Mouse (Mus musculus) forebrain, embryonic 12.5 days (tissue): ENCODE measurements at regions not wholly inside any gene's neighbourhood (a gene's known extent, or its start where the extent isn't known, plus 50 kb on each side); places are given as distances from the start of the nearest gene placed in this dataset.

Experiments used
- ATAC-seq: fragments of 200-750 bp; cut with Nextera tagmentation; 2 replicates; pipeline ENCODE4 v1.8.0; 2017; ENCODE audit warnings: moderate TSS enrichment; ENCODE audit not compliant: low FRiP score
- H3K27ac ChIP-seq: fragments of 300-500 bp; sonication (generic); 2 replicates; pipeline ENCODE4 v1.5.1; 2016; ENCODE audit warnings: mild to moderate bottlenecking
- H3K27me3 ChIP-seq: fragments of 300-500 bp; sonication (generic); 2 replicates; pipeline ENCODE4 v1.6.1; 2016; ENCODE audit warnings: mild to moderate bottlenecking
- H3K36me3 ChIP-seq: fragments of 300-500 bp; sonication (generic); replicated peaks from 2 replicates; pipeline ENCODE4 v1.6.1; 2016; ENCODE audit warnings: mild to moderate bottlenecking
- H3K4me1 ChIP-seq: fragments of 300-500 bp; sonication (generic); 2 replicates; pipeline ENCODE4 v1.6.1; 2016
- H3K4me2 ChIP-seq: fragments of 300-500 bp; sonication (generic); 2 replicates; pipeline ENCODE4 v1.6.1; 2016; ENCODE audit warnings: mild to moderate bottlenecking, moderate library complexity
- H3K4me3 ChIP-seq: fragments of 300-500 bp; sonication (generic); replicated peaks from 2 replicates; pipeline ENCODE4 v1.5.1; 2016; ENCODE audit warnings: mild to moderate bottlenecking
- H3K9ac ChIP-seq: fragments of 300-500 bp; sonication (generic); 2 replicates; pipeline ENCODE4 v1.6.1; 2016; ENCODE audit warnings: mild to moderate bottlenecking
- H3K9me3 ChIP-seq: fragments of 300-500 bp; sonication (generic); 2 replicates; pipeline ENCODE4 v1.6.1; 2016
- WGBS: fragments of 180-500 bp; shearing (Covaris S2); methylation state at CpG from one replicate; pipeline ENCODE4 v1.1.7; 2016; 5-methylcytosine and 5-hydroxymethylcytosine counted together

GRCm38 (mm10) chr5:41563441-41563840 lies 144.5 kb downstream of the Rab28 start:
- Histone ChIP-seq H3K4me3 (no peak overlapping the region), H3K27ac (no peak overlapping the region), H3K9ac (no peak overlapping the region), H3K4me2 (no peak overlapping the region), H3K9me3 (no peaks in the 10 kb centered on the region), H3K36me3 (no peaks in the 10 kb centered on the region), H3K4me1 (no peaks in the 10 kb centered on the region), H3K27me3 (no peaks in the 10 kb centered on the region)
- no peak for ATAC-seq
- 90% methylated on average over 4 of the region's 4 CpGs for WGBS

- Histone ChIP-seq H3K36me3 (no peaks in the 10 kb centered on the region), H3K4me2 (no peak overlapping the region), H3K4me1 (no peaks in the 10 kb centered on the region), H3K9me3 (no peaks in the 10 kb centered on the region), H3K27ac (no peak overlapping the region), H3K9ac (no peak overlapping the region), H3K27me3 (no peaks in the 10 kb centered on the region), H3K4me3 (no peak overlapping the region)
- WGBS = 85% methylated on average over 1 of the region's 1 CpGs
- no peak for ATAC-seq
Measured at GRCm38 (mm10) chr5:41562299-41562698, 145.7 kb downstream of the Rab28 start.

GRCm38 (mm10) chr5:41556700-41557309 lies 151.2 kb downstream of the Rab28 start:
- Histone ChIP-seq H3K4me1 (no peaks in the 10 kb centered on the region), H3K36me3 (no peaks in the 10 kb centered on the region), H3K27me3 (no peaks in the 10 kb centered on the region), H3K4me2 (peak overlapping the region; percentile 25; the same call in 1 of the 2 replicates), H3K27ac (no peak overlapping the region), H3K4me3 (no peak overlapping the region), H3K9me3 (no peaks in the 10 kb centered on the region), H3K9ac (no peak overlapping the region)
- 53% methylated on average over 24 of the region's 24 CpGs for WGBS
- 0 out of 2 replicates have a peak, but pooled peaks have one; percentile 23 for ATAC-seq

- ATAC-seq = no peak
- Histone ChIP-seq H3K36me3 (no peaks in the 10 kb centered on the region), H3K27ac (no peak overlapping the region), H3K4me1 (no peaks in the 10 kb centered on the region), H3K9ac (no peak overlapping the region), H3K9me3 (no peaks in the 10 kb centered on the region), H3K4me2 (no peak overlapping the region), H3K27me3 (no peaks in the 10 kb centered on the region), H3K4me3 (no peak overlapping the region)
- 83% methylated on average over 3 of the region's 3 CpGs for WGBS
Measured at GRCm38 (mm10) chr5:41554312-41554711, 153.6 kb downstream of the Rab28 start.

GRCm38 (mm10) chr5:41550063-41550462 lies 157.9 kb downstream of the Rab28 start:
- no peaks in the 10 kb centered on the region for H3K36me3 ChIP-seq
- no peaks in the 10 kb centered on the region for H3K4me1 ChIP-seq
- 85% methylated on average over 2 of the region's 2 CpGs for WGBS
- no peaks in the 10 kb centered on the region for H3K27me3 ChIP-seq
- no peak for ATAC-seq
- H3K9ac ChIP-seq = no peak overlapping the region
- H3K4me3 ChIP-seq = no peak overlapping the region
- no peaks in the 10 kb centered on the region for H3K9me3 ChIP-seq
- H3K27ac ChIP-seq = no peak overlapping the region
- H3K4me2 ChIP-seq = no peak overlapping the region

GRCm38 (mm10) chr5:41546909-41547308 lies 161.0 kb downstream of the Rab28 start:
- Histone ChIP-seq H3K4me3 (no peak overlapping the region), H3K36me3 (no peaks in the 10 kb centered on the region), H3K27ac (no peak overlapping the region), H3K4me2 (no peak overlapping the region), H3K9me3 (no peaks in the 10 kb centered on the region), H3K9ac (no peak overlapping the region), H3K27me3 (no peaks in the 10 kb centered on the region), H3K4me1 (no peaks in the 10 kb centered on the region)
- 87% methylated on average over 4 of the region's 4 CpGs for WGBS
- no peak for ATAC-seq

GRCm38 (mm10) chr5:41540789-41541188 lies 167.2 kb downstream of the Rab28 start:
- H3K4me3 ChIP-seq = no peak overlapping the region
- H3K4me2 ChIP-seq = no peak overlapping the region
- 15% methylated on average over 1 of the region's 1 CpGs for WGBS
- no peaks in the 10 kb centered on the region for H3K4me1 ChIP-seq
- no peaks in the 10 kb centered on the region for H3K36me3 ChIP-seq
- no peak overlapping the region for H3K9ac ChIP-seq
- H3K27me3 ChIP-seq = no peaks in the 10 kb centered on the region
- H3K9me3 ChIP-seq = no peaks in the 10 kb centered on the region
- H3K27ac ChIP-seq = no peak overlapping the region
- ATAC-seq = no peak

- WGBS = 72% methylated on average over 2 of the region's 2 CpGs
- H3K9ac ChIP-seq = no peak overlapping the region
Measured at GRCm38 (mm10) chr5:41534598-41534997, 173.4 kb downstream of the Rab28 start.

More at GRCm38 (mm10) chr5:41534598-41534997, 173.4 kb downstream of the Rab28 start:
- Histone ChIP-seq H3K27me3 (no peaks in the 10 kb centered on the region), H3K36me3 (no peaks in the 10 kb centered on the region), H3K9me3 (no peaks in the 10 kb centered on the region), H3K27ac (no peak overlapping the region), H3K4me3 (no peak overlapping the region), H3K4me2 (no peak overlapping the region), H3K4me1 (no peaks in the 10 kb centered on the region)
- no peak for ATAC-seq
